Mouse (Mus musculus): ENCODE measurements around the gene Tpt1. TPM values are rescaled to one million over a fixed set of nuclear protein-coding genes. Genes with fewer than 3 reads are reported as not detected.

The Tpt1 gene
- polyA plus RNA-seq, 1 experiment from 2014 or later, result 1,124 TPM

- Histone ChIP-seq H3K9me3 (replicated peaks) (no peaks in the 10 kb centered on the region), H3K27me3 (no peaks in the 10 kb centered on the region), H3K4me2 (peak overlapping the region; percentile 66; the same call in 1 of the 2 replicates), H3K9ac (peak overlapping the region; percentile 23; the same call in 1 of the 2 replicates), H3K4me3 (0 out of 2 replicates have a peak overlapping the region, but pooled peaks have one; percentile 4), H3K4me1 (peaks cover 43% of the 10 kb centered on the region), H3K36me3 (ENCODE audit: poor library complexity, severe bottlenecking) (peaks cover 58% of the 10 kb centered on the region), H3K27ac (no peak overlapping the region)
- ATAC-seq, result no peak
- 83% methylated on average over 4 of the region's 4 CpGs for WGBS
These were observed 2.8 kb downstream of the Tpt1 start for GRCm38 (mm10) chr14:75847669-75848068.

GRCm38 (mm10) chr14:75848482-75848881, 3.6 kb downstream of the Tpt1 start:
- Histone ChIP-seq H3K36me3 (ENCODE audit: poor library complexity, severe bottlenecking) (peaks cover 63% of the 10 kb centered on the region), H3K4me2 (no peak overlapping the region; the same call in 1 of the 2 replicates), H3K27me3 (no peaks in the 10 kb centered on the region), H3K9me3 (replicated peaks) (no peaks in the 10 kb centered on the region), H3K9ac (no peak overlapping the region), H3K27ac (no peak overlapping the region), H3K4me1 (peaks cover 43% of the 10 kb centered on the region), H3K4me3 (no peak overlapping the region)
- WGBS, result 97% methylated on average over 5 of the region's 5 CpGs
- ATAC-seq, result no peak

GRCm38 (mm10) chr14:75849236-75849635, 4.3 kb downstream of the Tpt1 start:
- Histone ChIP-seq H3K9ac (no peak overlapping the region), H3K4me3 (no peak overlapping the region), H3K36me3 (ENCODE audit: poor library complexity, severe bottlenecking) (peaks cover 66% of the 10 kb centered on the region), H3K27ac (no peak overlapping the region), H3K4me2 (no peak overlapping the region), H3K27me3 (no peaks in the 10 kb centered on the region), H3K4me1 (peaks cover 40% of the 10 kb centered on the region), H3K9me3 (replicated peaks) (no peaks in the 10 kb centered on the region)
- WGBS, result 77% methylated on average over 5 of the region's 5 CpGs
- ATAC-seq, result no peak

- Histone ChIP-seq H3K4me2 (no peak overlapping the region), H3K4me1 (peaks cover 38% of the 10 kb centered on the region), H3K27me3 (no peaks in the 10 kb centered on the region), H3K27ac (peak overlapping the region; percentile 59), H3K4me3 (no peak overlapping the region), H3K9ac (no peak overlapping the region), H3K9me3 (replicated peaks) (no peaks in the 10 kb centered on the region), H3K36me3 (ENCODE audit: poor library complexity, severe bottlenecking) (peaks cover 69% of the 10 kb centered on the region)
- no peak for ATAC-seq
- WGBS, result 79% methylated on average over 6 of the region's 6 CpGs
These were observed 5.1 kb downstream of the Tpt1 start for GRCm38 (mm10) chr14:75849842-75850568.

- no peak overlapping the region for H3K4me3 ChIP-seq
- H3K27me3 ChIP-seq, result no peaks in the 10 kb centered on the region
- no peaks in the 10 kb centered on the region for H3K9me3 ChIP-seq (replicated peaks)
- H3K4me1 ChIP-seq, result peaks cover 38% of the 10 kb centered on the region
- no peak overlapping the region for H3K9ac ChIP-seq
- peak; percentile 70 for ATAC-seq
- no peak overlapping the region for H3K4me2 ChIP-seq
- 20% methylated on average over 6 of the region's 6 CpGs for WGBS
- H3K27ac ChIP-seq, result 0 out of 2 replicates have a peak overlapping the region, but pooled peaks have one; percentile 49
- peaks cover 69% of the 10 kb centered on the region for H3K36me3 ChIP-seq (ENCODE audit: poor library complexity, severe bottlenecking)
These were observed 5.9 kb downstream of the Tpt1 start for GRCm38 (mm10) chr14:75850819-75851218.

GRCm38 (mm10) chr14:75852016-75852415, 7.1 kb downstream of the Tpt1 start:
- Histone ChIP-seq H3K9me3 (replicated peaks) (no peaks in the 10 kb centered on the region), H3K4me1 (peaks cover 29% of the 10 kb centered on the region), H3K4me3 (no peak overlapping the region), H3K9ac (no peak overlapping the region), H3K36me3 (ENCODE audit: poor library complexity, severe bottlenecking) (peaks cover 68% of the 10 kb centered on the region), H3K4me2 (no peak overlapping the region), H3K27ac (no peak overlapping the region), H3K27me3 (no peaks in the 10 kb centered on the region)
- no peak for ATAC-seq
- WGBS, result 97% methylated on average over 5 of the region's 5 CpGs

GRCm38 (mm10) chr14:75855263-75855992, 10.5 kb downstream of the Tpt1 start:
- Histone ChIP-seq H3K4me2 (no peak overlapping the region), H3K4me1 (peaks cover 4% of the 10 kb centered on the region; the same call in 1 of the 2 replicates), H3K9me3 (replicated peaks) (no peaks in the 10 kb centered on the region), H3K27me3 (no peaks in the 10 kb centered on the region), H3K36me3 (ENCODE audit: poor library complexity, severe bottlenecking) (peaks cover 38% of the 10 kb centered on the region), H3K4me3 (no peak overlapping the region), H3K27ac (no peak overlapping the region), H3K9ac (no peak overlapping the region)
- 69% methylated on average over 17 of the region's 17 CpGs for WGBS
- ATAC-seq, result no peak

GRCm38 (mm10) chr14:75858181-75858580, 13.3 kb downstream of the Tpt1 start:
- H3K27ac ChIP-seq, result no peak overlapping the region
- no peak for ATAC-seq

GRCm38 (mm10) chr14:75859619-75860018, 14.7 kb downstream of the Tpt1 start:
- ATAC-seq, result no peak
- Histone ChIP-seq H3K4me3 (no peak overlapping the region), H3K9me3 (replicated peaks) (no peaks in the 10 kb centered on the region), H3K27ac (no peak overlapping the region), H3K9ac (no peak overlapping the region), H3K4me1 (peaks cover 9% of the 10 kb centered on the region), H3K27me3 (no peaks in the 10 kb centered on the region), H3K36me3 (ENCODE audit: poor library complexity, severe bottlenecking) (0 out of 2 replicates have a peak, but pooled peaks cover 8% of the 10 kb centered on the region), H3K4me2 (no peak overlapping the region)
- WGBS, result 84% methylated on average over 2 of the region's 2 CpGs

More at GRCm38 (mm10) chr14:75858181-75858580, 13.3 kb downstream of the Tpt1 start:
- Histone ChIP-seq H3K4me3 (no peak overlapping the region), H3K4me2 (no peak overlapping the region), H3K9me3 (replicated peaks) (no peaks in the 10 kb centered on the region), H3K27me3 (no peaks in the 10 kb centered on the region), H3K9ac (no peak overlapping the region), H3K4me1 (no peaks in the 10 kb centered on the region), H3K36me3 (ENCODE audit: poor library complexity, severe bottlenecking) (peaks cover 17% of the 10 kb centered on the region)
- 71% methylated on average over 2 of the region's 2 CpGs for WGBS

- no peak overlapping the region for H3K4me3 ChIP-seq
- peaks cover 9% of the 10 kb centered on the region for H3K4me1 ChIP-seq
- WGBS, result 92% methylated on average over 6 of the region's 6 CpGs
- H3K27me3 ChIP-seq, result no peaks in the 10 kb centered on the region
- H3K36me3 ChIP-seq (ENCODE audit: poor library complexity, severe bottlenecking), result no peaks in the 10 kb centered on the region
- H3K4me2 ChIP-seq, result no peak overlapping the region
- ATAC-seq, result no peak
- H3K9ac ChIP-seq, result no peak overlapping the region
- H3K9me3 ChIP-seq (replicated peaks), result no peaks in the 10 kb centered on the region
- H3K27ac ChIP-seq, result no peak overlapping the region
These were observed 17.8 kb downstream of the Tpt1 start for GRCm38 (mm10) chr14:75862701-75863100.

GRCm38 (mm10) chr14:75863549-75864409, 18.9 kb downstream of the Tpt1 start:
- 10% methylated on average over 7 of the region's 7 CpGs for WGBS
- no peak overlapping the region for H3K4me2 ChIP-seq
- ATAC-seq, result peak; percentile 57; the same call in 1 of the 2 replicates
- H3K4me1 ChIP-seq, result peaks cover 9% of the 10 kb centered on the region
- no peaks in the 10 kb centered on the region for H3K27me3 ChIP-seq
- H3K9ac ChIP-seq, result no peak overlapping the region
- no peaks in the 10 kb centered on the region for H3K36me3 ChIP-seq (ENCODE audit: poor library complexity, severe bottlenecking)
- no peaks in the 10 kb centered on the region for H3K9me3 ChIP-seq (replicated peaks)
- no peak overlapping the region for H3K4me3 ChIP-seq
- no peak overlapping the region for H3K27ac ChIP-seq
